Mouse (Mus musculus) embryonic fibroblast, embryonic 13.5 days (primary cell): ENCODE results near the gene Vsir. TPM values are rescaled to one million over a fixed set of nuclear protein-coding genes. Genes with fewer than 3 reads are reported as not detected.

Experiments used
- H3K27ac ChIP-seq: 2 replicates; pipeline ENCODE4 v1.5.1; 2012; ENCODE audit warnings: low read length, control low read depth, inconsistent platforms; ENCODE audit not compliant: insufficient read depth
- H3K4me1 ChIP-seq: 2 replicates; pipeline ENCODE4 v1.6.1; 2011; ENCODE audit warnings: low read length; ENCODE audit not compliant: control insufficient read depth, insufficient read depth
- H3K4me3 ChIP-seq: 2 replicates; pipeline ENCODE4 v1.5.1; 2011; ENCODE audit warnings: mild to moderate bottlenecking, control low read depth, low read length; ENCODE audit not compliant: insufficient read depth
- CTCF ChIP-seq: IDR thresholded peaks from 2 replicates; pipeline ENCODE4 v1.5.1; 2011; ENCODE audit warnings: mild to moderate bottlenecking, control low read depth, low read length, moderate library complexity, borderline replicate concordance; ENCODE audit not compliant: insufficient read depth
- POLR2A ChIP-seq: IDR thresholded peaks from 2 replicates; pipeline ENCODE4 v1.6.1; 2011; ENCODE audit warnings: low read depth, mild to moderate bottlenecking, control low read depth, low read length, moderate library complexity
- polyA plus RNA-seq: library from polyadenylated mRNA; stranded (reverse); fragments of >200 nt; gene quantifications from 2 replicates; pipeline ENCODE4 v1.2.4, GENCODE M21; 2011; ENCODE audit warnings: low read depth; ENCODE audit not compliant: missing spikeins, insufficient read length

Vsir gene
- polyA plus RNA-seq, 1 experiment: 5.1 TPM

- peak overlapping the region; percentile 91 for H3K27ac ChIP-seq
- no peak overlapping the region for H3K4me3 ChIP-seq
- 0 out of 2 replicates have a peak, but pooled peaks have one; percentile 22 for TF ChIP-seq POLR2A
- TF ChIP-seq CTCF: no peak
- peaks cover 28% of the 10 kb centered on the region for H3K4me1 ChIP-seq
These were observed 5.3 kb downstream of the Vsir start for GRCm38 (mm10) chr10:60351761-60352455.

- Histone ChIP-seq H3K4me1 (peaks cover 28% of the 10 kb centered on the region), H3K27ac (peak overlapping the region; percentile 99), H3K4me3 (no peak overlapping the region)
- no peak for TF ChIP-seq CTCF
- TF ChIP-seq POLR2A: no peak
These were observed 6.8 kb downstream of the Vsir start for GRCm38 (mm10) chr10:60353241-60354002.

GRCm38 (mm10) chr10:60354003-60354325 lies 7.3 kb downstream of the Vsir start:
- Histone ChIP-seq H3K4me1 (peaks cover 28% of the 10 kb centered on the region), H3K27ac (peak overlapping the region; percentile 99), H3K4me3 (no peak overlapping the region)
- no peak for TF ChIP-seq POLR2A
- TF ChIP-seq CTCF: no peak

- Histone ChIP-seq H3K4me3 (no peak overlapping the region), H3K27ac (peak overlapping the region; percentile 99), H3K4me1 (peaks cover 28% of the 10 kb centered on the region)
- no peak; the same call in 1 of the 2 replicates for TF ChIP-seq POLR2A
- no peak for TF ChIP-seq CTCF
These were observed 8.4 kb downstream of the Vsir start for GRCm38 (mm10) chr10:60354881-60355677.

- TF ChIP-seq CTCF: no peak
- no peak for TF ChIP-seq POLR2A
- peaks cover 16% of the 10 kb centered on the region for H3K4me1 ChIP-seq
- H3K4me3 ChIP-seq: no peak overlapping the region
- no peak overlapping the region for H3K27ac ChIP-seq
These were observed 10.8 kb downstream of the Vsir start for GRCm38 (mm10) chr10:60357441-60357840.

- Histone ChIP-seq H3K4me3 (no peak overlapping the region), H3K4me1 (peaks cover 14% of the 10 kb centered on the region), H3K27ac (no peak overlapping the region)
- no peak for TF ChIP-seq POLR2A
- no peak for TF ChIP-seq CTCF
These were observed 11.2 kb downstream of the Vsir start for GRCm38 (mm10) chr10:60357901-60358300.

GRCm38 (mm10) chr10:60358776-60359175 lies 12.1 kb downstream of the Vsir start:
- H3K4me1 ChIP-seq: peaks cover 8% of the 10 kb centered on the region
- TF ChIP-seq CTCF: no peak
- no peak for TF ChIP-seq POLR2A
- no peak overlapping the region for H3K4me3 ChIP-seq
- no peak overlapping the region for H3K27ac ChIP-seq

GRCm38 (mm10) chr10:60361615-60362309 lies 15.1 kb downstream of the Vsir start:
- TF ChIP-seq CTCF: no peak
- TF ChIP-seq POLR2A: no peak
- H3K4me1 ChIP-seq: no peaks in the 10 kb centered on the region
- no peak overlapping the region for H3K4me3 ChIP-seq
- no peak overlapping the region for H3K27ac ChIP-seq

GRCm38 (mm10) chr10:60362310-60362628 lies 15.6 kb downstream of the Vsir start:
- TF ChIP-seq CTCF: no peak
- no peak for TF ChIP-seq POLR2A
- H3K27ac ChIP-seq: no peak overlapping the region
- H3K4me3 ChIP-seq: no peak overlapping the region
- no peaks in the 10 kb centered on the region for H3K4me1 ChIP-seq
